Mouse (Mus musculus): ENCODE data around the gene Syt8.

DNA sequence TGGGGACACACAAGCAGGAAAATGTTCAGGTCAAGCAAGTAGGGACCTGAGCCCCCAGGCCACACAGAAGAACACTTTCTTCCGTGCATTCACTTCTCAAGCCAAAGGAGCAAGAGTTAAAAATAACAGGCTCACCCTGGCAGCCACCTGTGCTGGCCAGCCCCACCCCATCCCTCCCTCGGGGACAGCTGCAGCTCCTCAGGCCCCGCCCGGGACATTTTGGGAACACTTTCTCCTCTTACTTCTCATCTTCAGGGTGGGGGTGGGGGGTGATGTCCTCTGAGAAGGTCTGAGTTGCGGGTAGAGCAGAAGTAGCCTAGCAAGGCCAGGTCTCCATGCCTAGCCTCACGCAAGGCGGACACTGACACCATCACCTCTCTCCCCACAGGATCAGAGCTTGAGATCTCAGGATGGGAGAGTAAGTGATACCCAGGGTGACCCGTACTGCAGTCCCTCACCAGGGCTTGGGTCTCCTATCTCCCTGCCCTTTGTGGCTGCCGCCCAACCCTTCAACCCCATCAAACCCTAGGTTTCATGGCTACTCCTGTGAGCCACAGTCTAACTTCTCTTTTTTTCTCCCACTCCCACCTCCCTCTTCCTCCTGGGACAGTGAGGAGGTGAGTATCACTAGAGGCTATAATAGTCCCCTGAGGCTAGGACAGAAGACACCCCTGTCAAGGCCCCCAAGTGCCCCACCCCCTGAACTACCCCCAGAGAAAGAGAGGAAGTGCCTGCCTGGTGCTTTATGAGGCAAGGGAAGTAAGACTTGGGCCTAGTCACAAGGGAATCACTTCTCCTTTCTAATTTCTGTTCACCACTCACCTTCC, 7.6 kb downstream of the Syt8 start:
- TF ChIP-seq CTCF (IDR thresholded peaks at IDR 0.05): no peak
- TF ChIP-seq POLR2A (IDR thresholded peaks at IDR 0.05; ENCODE audit: insufficient read depth, low read depth, low read length): no peak
- TF ChIP-seq EP300 (IDR thresholded peaks at IDR 0.05; ENCODE audit: insufficient read depth, low read depth, low read length): no peak
